Mouse (Mus musculus) embryonic facial prominence, embryonic 13.5 days (tissue): Measurements from ENCODE around the gene Lhfpl4. TPM values are rescaled to one million over a fixed set of nuclear protein-coding genes. Genes with fewer than 3 reads are reported as not detected.

ENCODE experiments used
- ATAC-seq: fragments of 200-750 bp; cut with Nextera tagmentation; 2 replicates; pipeline ENCODE4 v1.8.0; 2017; ENCODE audit warnings: low read depth; ENCODE audit not compliant: insufficient number of reproducible peaks, insufficient read depth, low FRiP score, low TSS enrichment
- H3K27ac ChIP-seq: fragments of 300-500 bp; sonication (generic); 2 replicates; pipeline ENCODE4 v1.5.1; 2015; ENCODE audit warnings: moderate library complexity, mild to moderate bottlenecking, inconsistent platforms
- H3K27me3 ChIP-seq: fragments of 300-500 bp; sonication (generic); 2 replicates; pipeline ENCODE4 v1.6.1; 2015; ENCODE audit warnings: mild to moderate bottlenecking, inconsistent platforms
- H3K36me3 ChIP-seq: fragments of 300-500 bp; sonication (generic); 2 replicates; pipeline ENCODE4 v1.6.1; 2015; ENCODE audit warnings: mild to moderate bottlenecking, inconsistent platforms
- H3K4me1 ChIP-seq: fragments of 300-500 bp; sonication (generic); 2 replicates; pipeline ENCODE4 v1.6.1; 2015; ENCODE audit warnings: inconsistent platforms
- H3K4me2 ChIP-seq: fragments of 300-500 bp; sonication (generic); 2 replicates; pipeline ENCODE4 v1.6.1; 2015; ENCODE audit warnings: moderate library complexity, mild to moderate bottlenecking, inconsistent platforms
- H3K4me3 ChIP-seq: fragments of 300-500 bp; sonication (generic); 2 replicates; pipeline ENCODE4 v1.5.1; 2015; ENCODE audit warnings: mild to moderate bottlenecking, inconsistent platforms
- H3K9ac ChIP-seq: fragments of 300-500 bp; sonication (generic); 2 replicates; pipeline ENCODE4 v1.6.1; 2015; ENCODE audit warnings: mild to moderate bottlenecking, inconsistent platforms
- H3K9me3 ChIP-seq: fragments of 300-500 bp; sonication (generic); 2 replicates; pipeline ENCODE4 v1.6.1; 2016; ENCODE audit warnings: inconsistent platforms
- WGBS: fragments of 180-500 bp; shearing (Covaris S2); methylation state at CpG from one replicate; pipeline ENCODE4 v1.1.7; 2015; ENCODE audit warnings: mixed read lengths; 5-methylcytosine and 5-hydroxymethylcytosine counted together
- polyA plus RNA-seq: library from polyadenylated mRNA; unstranded; fragments of >200 nt; fragmentation: Nextera tagmentation; extraction: Ambion mirVana; gene quantifications from 2 replicates; pipeline ENCODE4 v1.2.1, GENCODE M21; 2015

The Lhfpl4 gene
- 1.8 and 2.5 TPM in 2 replicates for polyA plus RNA-seq

DNA sequence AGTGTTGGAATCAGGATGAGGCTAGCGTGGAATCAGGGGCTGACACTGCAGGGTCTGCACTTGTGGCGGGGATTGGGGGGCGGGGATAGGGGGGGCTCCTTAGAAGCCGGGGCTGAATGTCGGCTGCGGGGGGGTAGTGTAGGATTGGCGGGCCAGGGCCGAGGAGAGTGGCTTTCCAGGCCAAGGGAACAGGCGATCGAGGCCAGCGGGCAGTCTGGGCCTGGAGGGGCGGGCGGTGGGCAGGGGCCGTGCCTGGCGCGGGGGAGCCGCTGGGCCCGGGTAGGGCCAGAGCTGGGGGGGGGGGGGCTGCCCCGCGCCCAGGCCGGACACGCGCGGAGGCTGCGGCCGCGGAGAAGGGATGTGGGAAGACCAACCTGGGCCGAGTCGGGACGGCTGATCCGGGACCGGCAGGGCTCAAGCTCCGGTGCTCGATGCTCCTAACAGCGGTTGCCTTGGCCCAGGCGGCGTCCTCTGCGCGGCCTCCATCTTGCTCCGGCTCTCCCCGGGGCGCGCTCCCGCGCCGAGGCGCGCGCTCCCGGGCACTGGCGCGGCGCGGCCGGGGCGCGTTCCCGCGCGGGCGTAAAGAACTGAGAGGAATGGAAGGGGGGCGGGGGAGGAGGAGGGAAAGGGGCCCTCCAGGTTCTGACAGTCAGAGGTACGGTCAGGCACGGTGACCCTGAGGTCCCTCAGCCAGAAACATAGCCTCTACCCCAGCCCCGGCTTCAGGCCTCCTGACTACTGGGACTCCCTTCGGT is at the start of gene Lhfpl4:
Gene Lhfpl4, minus strand, starts transcription at position 544 of the 755 bp plus-strand sequence.
- peaks cover 15% of the 10 kb centered on the region for H3K4me1 ChIP-seq
- H3K36me3 ChIP-seq: no peaks in the 10 kb centered on the region
- H3K4me2 ChIP-seq: peak within 1 kb of the TSS; percentile 82
- ATAC-seq: 0 out of 2 replicates have a peak, but pooled peaks have one; percentile 59
- WGBS: 1% methylated on average over 45 of the region's 66 CpGs
- no peak within 1 kb of the TSS for H3K27ac ChIP-seq
- H3K9ac ChIP-seq: peak within 1 kb of the TSS; percentile 59; the same call in 1 of the 2 replicates
- peaks cover 59% of the 10 kb centered on the region for H3K27me3 ChIP-seq
- peak within 1 kb of the TSS; percentile 54 for H3K4me3 ChIP-seq
- no peaks in the 10 kb centered on the region for H3K9me3 ChIP-seq

DNA sequence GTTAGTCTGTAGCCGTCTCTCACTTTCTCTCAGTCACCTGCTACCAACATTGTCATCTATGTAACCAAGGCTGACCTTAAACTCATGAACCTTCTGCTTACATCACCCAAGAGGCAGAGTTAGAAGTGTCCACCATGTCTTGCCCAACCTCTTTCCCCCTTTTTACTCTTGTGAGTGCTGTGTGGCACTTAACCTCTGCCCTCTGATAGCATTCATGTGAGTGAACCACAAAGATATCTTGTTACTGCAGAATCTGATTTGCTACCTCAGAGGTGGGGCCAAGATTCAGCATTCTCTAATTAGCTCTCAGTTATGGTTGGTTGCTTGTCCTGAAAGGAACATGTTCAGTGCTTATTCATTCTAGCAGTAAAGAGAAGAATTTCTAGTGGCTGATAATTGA is 47.6 kb upstream of the Lhfpl4 start:
- no peak overlapping the region for H3K4me3 ChIP-seq
- no peak overlapping the region for H3K9ac ChIP-seq
- 97% methylated on average over 1 of the region's 1 CpGs for WGBS
- H3K4me1 ChIP-seq: peaks cover 13% of the 10 kb centered on the region
- no peak overlapping the region for H3K27ac ChIP-seq
- no peaks in the 10 kb centered on the region for H3K9me3 ChIP-seq
- no peak overlapping the region for H3K4me2 ChIP-seq
- no peak for ATAC-seq
- H3K27me3 ChIP-seq: no peaks in the 10 kb centered on the region
- H3K36me3 ChIP-seq: peaks cover 47% of the 10 kb centered on the region

DNA sequence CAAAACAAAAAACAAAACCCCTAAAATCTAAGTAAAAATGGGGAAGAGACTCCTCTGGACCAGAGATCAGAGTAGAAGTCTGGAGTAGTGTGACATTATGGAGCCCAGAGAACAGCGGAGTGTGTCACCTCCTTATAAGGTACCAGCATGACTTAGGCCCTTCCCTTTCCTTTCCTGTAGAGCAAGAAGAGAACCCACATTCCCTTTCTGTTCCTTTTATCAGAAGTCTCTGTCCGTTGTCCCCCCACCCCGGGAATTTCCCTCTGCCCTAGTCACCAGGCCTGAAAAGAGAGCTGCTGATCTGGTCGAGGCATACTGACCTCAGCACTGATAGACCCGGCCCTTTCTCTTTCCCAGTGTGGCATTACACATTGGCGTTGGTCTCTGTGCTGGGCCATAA is 43.3 kb upstream of the Lhfpl4 start:
- Histone ChIP-seq H3K4me3 (peak overlapping the region; percentile 78), H3K36me3 (peaks cover 23% of the 10 kb centered on the region), H3K27me3 (no peaks in the 10 kb centered on the region), H3K9ac (peak overlapping the region; percentile 86), H3K4me2 (peak overlapping the region; percentile 90), H3K27ac (no peak overlapping the region), H3K9me3 (no peaks in the 10 kb centered on the region), H3K4me1 (peaks cover 16% of the 10 kb centered on the region)
- WGBS: 38% methylated on average over 6 of the region's 6 CpGs
- ATAC-seq: no peak

DNA sequence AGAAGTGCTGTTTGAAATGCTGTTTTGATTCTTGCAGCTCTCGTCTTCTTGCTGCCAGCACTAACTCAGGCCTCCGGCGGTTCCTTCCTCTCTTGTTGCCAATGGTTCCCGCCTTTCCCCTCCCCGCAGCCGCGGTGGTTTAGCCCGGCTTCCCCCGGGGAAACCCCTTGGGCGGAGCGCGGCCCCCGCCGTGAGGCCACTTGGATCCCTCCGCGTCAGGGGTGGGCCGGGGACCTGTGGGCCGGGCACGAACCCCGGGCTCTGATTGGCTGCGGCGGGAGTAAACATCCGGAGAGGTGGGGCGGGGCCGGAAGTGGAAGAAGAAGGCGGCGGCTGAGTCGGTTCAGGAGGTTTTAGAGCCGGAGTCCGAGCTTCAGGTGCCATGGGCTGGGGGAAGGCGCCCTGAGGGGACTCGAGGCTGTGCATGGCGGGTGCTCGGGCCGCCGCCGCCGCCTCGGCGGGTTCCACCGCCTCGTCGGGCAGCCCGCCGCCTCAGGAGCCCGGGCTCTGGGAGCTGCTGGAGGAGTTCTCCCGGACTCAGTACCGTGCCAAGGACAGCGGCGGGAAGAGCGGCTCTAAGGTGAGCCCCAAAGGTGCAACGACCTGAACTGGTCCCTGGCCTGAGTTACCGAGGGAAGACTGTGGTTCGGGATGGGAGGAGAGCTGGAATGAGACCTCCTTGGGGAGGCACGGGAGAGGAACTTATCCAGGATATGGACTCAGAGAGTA is 42.5 kb upstream of the Lhfpl4 start, which contains the start of gene Mtmr14:
Gene Mtmr14, plus strand, starts transcription at position 302 of the 729 bp plus-strand sequence.
- peaks cover 16% of the 10 kb centered on the region for H3K36me3 ChIP-seq
- peak within 1 kb of the TSS; percentile 86 for H3K9ac ChIP-seq
- no peaks in the 10 kb centered on the region for H3K9me3 ChIP-seq
- H3K4me1 ChIP-seq: peaks cover 16% of the 10 kb centered on the region
- peak within 1 kb of the TSS; percentile 90 for H3K4me2 ChIP-seq
- no peaks in the 10 kb centered on the region for H3K27me3 ChIP-seq
- H3K27ac ChIP-seq: peak within 1 kb of the TSS; percentile 13
- WGBS: under 1% methylated on average over 55 of the region's 55 CpGs
- H3K4me3 ChIP-seq: peak within 1 kb of the TSS; percentile 78
- peak; percentile 97 for ATAC-seq

DNA sequence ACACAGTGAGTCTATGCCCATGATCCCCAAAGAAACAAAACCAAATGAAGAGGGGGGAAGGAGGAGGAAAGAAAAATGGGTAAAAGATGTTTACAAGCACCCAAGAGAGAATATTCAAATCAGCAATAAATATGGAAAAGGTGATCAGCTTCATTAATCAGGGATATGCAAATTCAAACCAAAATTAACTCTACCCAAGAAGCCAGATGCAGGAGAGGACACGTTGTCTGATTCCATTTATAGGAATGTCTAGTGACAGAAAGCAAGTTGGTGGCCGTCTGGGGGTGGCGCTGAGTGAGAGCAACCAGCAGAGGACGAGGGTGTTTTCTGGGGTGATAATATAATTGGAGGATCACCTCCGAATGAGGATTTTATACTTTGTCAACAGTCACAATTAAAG is 40.0 kb upstream of the Lhfpl4 start:
- H3K4me1 ChIP-seq: peaks cover 16% of the 10 kb centered on the region
- no peak overlapping the region for H3K4me3 ChIP-seq
- H3K4me2 ChIP-seq: no peak overlapping the region
- 63% methylated on average over 5 of the region's 5 CpGs for WGBS
- no peak for ATAC-seq
- no peak overlapping the region for H3K27ac ChIP-seq
- H3K27me3 ChIP-seq: no peaks in the 10 kb centered on the region
- H3K36me3 ChIP-seq: peaks cover 2% of the 10 kb centered on the region; the same call in 1 of the 2 replicates
- no peaks in the 10 kb centered on the region for H3K9me3 ChIP-seq
- H3K9ac ChIP-seq: no peak overlapping the region

DNA sequence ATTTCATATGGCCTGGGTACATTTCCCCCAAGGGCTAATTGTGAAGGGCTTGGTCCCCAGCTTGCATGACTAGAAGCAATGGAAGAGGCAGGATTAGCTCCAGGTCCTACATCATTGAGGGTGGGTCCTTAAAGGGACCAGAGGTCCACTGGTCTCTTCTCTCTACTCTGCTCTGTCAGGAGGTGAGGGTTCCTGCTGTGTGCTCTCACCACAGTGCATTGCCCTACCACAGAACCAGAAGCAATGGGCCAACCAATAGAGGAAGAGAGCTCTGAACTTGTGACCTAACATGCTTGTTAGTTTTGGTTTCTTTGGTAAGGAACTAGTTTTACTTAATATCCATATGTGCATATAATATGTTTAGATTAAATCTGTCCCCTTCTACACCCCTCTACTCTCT is 31.5 kb upstream of the Lhfpl4 start:
- Histone ChIP-seq H3K9ac (no peak overlapping the region), H3K4me3 (no peak overlapping the region), H3K9me3 (no peaks in the 10 kb centered on the region), H3K4me1 (no peaks in the 10 kb centered on the region), H3K4me2 (no peak overlapping the region), H3K27ac (no peak overlapping the region), H3K27me3 (no peaks in the 10 kb centered on the region), H3K36me3 (no peaks in the 10 kb centered on the region)
- ATAC-seq: no peak

DNA sequence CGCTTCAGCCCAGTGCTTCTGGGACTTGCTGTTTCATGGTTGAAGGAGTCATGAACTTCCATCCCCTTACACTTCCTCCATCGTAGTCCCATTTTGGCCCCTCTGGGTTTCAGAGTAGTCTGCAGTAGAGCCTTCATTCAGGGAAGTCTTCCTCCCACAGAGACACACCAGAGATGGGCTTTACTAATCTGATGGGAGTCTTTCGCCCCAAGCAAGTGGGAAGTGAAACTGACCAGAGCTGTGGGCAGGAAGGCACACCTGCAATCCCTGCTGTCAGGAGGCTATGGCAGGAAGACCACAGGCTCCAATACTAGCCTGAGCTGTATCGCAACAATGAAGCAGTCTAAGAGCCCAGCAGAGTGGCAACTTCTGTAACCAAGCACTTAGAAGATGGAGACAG is 30.6 kb upstream of the Lhfpl4 start:
- ATAC-seq: no peak
- H3K4me3 ChIP-seq: no peak overlapping the region
- H3K36me3 ChIP-seq: no peaks in the 10 kb centered on the region
- H3K4me2 ChIP-seq: no peak overlapping the region
- H3K9me3 ChIP-seq: no peaks in the 10 kb centered on the region
- H3K9ac ChIP-seq: no peak overlapping the region
- H3K27me3 ChIP-seq: no peaks in the 10 kb centered on the region
- no peak overlapping the region for H3K27ac ChIP-seq
- H3K4me1 ChIP-seq: no peaks in the 10 kb centered on the region
- 76% methylated on average over 4 of the region's 4 CpGs for WGBS

DNA sequence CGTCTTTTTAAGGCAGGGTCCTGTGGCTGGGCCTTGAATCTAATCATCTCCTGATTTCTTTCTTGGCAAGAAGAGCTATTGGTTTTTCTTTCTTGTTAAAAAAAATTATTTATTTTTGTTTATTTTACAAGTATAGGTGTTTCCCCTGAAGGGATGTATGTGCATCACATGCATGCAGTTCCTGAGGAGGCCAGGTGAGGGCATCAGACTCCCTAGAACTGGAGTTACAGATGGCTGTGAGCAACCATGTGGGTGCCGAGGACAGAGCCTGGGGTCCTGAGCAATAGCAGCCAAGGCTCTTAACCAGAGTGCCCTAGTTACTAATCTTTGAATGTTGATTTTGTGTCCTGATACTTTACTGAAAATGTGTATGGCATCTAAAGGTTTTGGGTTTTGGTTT is 21.1 kb upstream of the Lhfpl4 start:
- no peaks in the 10 kb centered on the region for H3K36me3 ChIP-seq
- no peaks in the 10 kb centered on the region for H3K9me3 ChIP-seq
- no peak for ATAC-seq
- H3K27me3 ChIP-seq: no peaks in the 10 kb centered on the region
- H3K4me1 ChIP-seq: no peaks in the 10 kb centered on the region
- H3K4me3 ChIP-seq: no peak overlapping the region
- H3K4me2 ChIP-seq: no peak overlapping the region
- 78% methylated on average over 2 of the region's 2 CpGs for whole genome bisulfite sequencing
- no peak overlapping the region for H3K9ac ChIP-seq
- no peak overlapping the region for H3K27ac ChIP-seq

DNA sequence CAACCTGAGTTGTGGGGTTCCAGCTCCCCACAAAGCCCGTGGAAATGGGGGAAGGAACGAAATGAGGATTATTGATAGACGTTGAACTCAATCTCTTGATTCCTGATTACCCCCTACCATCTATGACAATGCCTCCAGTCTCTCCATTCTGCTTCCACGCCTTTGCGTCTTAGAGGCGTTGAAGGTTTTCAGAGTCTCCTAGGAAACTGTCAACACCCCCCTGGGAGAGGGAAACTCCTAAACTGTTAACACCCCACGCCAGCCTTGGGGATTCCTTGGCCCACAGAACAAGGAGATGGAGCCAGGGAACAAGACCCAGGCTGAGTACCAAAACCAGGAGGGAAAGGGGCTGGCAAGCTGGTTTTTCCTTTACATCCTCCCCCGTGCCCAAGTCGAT is 410 bp upstream of the Lhfpl4 start:
- Histone ChIP-seq H3K4me2 (peak overlapping the region; percentile 82), H3K9me3 (no peaks in the 10 kb centered on the region), H3K27ac (no peak overlapping the region), H3K9ac (peak overlapping the region; percentile 59; the same call in 1 of the 2 replicates), H3K4me3 (peak overlapping the region; percentile 54), H3K36me3 (no peaks in the 10 kb centered on the region), H3K4me1 (peaks cover 15% of the 10 kb centered on the region), H3K27me3 (peaks cover 59% of the 10 kb centered on the region)
- WGBS: 17% methylated on average over 9 of the region's 9 CpGs
- ATAC-seq: no peak

DNA sequence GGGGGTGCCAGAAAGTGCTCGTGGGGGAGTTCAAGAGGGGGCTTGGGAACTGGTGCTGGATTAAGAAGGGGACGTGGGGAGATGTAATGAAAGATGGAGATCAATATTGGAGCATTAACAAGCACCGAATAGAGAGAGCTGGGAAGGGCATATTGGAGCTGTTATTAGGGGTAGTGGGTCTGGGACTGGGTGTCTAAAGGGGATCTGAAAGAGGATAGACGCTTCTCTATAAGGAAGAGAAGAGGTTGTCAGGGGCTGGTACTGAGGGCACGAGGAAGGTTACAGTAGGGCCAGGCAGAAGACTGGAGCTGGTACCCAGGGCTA is 705 bp downstream of the Lhfpl4 start:
- WGBS: 7% methylated on average over 5 of the region's 5 CpGs
- H3K9me3 ChIP-seq: no peaks in the 10 kb centered on the region
- peak overlapping the region; percentile 82 for H3K4me2 ChIP-seq
- peaks cover 59% of the 10 kb centered on the region for H3K27me3 ChIP-seq
- ATAC-seq: no peak
- H3K9ac ChIP-seq: 0 out of 2 replicates have a peak overlapping the region, but pooled peaks have one; percentile 59
- peaks cover 15% of the 10 kb centered on the region for H3K4me1 ChIP-seq
- H3K36me3 ChIP-seq: no peaks in the 10 kb centered on the region
- H3K27ac ChIP-seq: no peak overlapping the region
- H3K4me3 ChIP-seq: peak overlapping the region; percentile 54

DNA sequence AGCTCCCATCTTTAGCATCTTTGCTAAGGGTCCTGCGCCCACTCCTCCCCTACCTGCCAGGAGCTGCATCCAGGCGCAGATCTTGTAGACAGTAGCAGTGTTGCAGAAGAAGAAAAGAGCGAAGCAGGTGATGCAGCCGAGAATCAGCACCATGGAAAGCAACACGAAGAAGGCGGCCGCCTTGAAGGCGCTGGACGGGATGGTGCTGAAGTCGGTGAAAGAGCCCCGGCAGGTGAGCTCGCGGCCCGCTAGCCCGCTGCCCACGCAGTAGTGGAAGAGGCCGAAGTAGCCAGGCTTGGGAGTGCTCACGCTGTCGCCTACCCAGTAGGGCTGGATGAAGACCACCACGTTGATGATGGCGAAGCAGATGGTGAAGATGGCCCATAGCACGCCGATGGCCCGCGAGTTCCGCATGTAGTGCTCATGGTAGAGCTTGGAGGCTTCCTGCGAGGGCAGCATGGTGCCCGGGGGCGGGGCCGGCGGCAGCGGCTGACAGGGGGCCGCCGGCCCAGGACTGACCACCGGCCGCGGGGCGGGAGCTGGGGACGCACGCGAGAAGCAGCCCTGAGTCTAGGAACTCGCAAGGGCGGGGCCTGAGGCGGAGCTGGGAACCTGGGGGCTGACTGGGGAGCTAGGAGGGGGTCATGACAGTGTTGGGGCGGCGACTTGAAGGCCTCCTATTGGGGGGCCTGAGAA is 1.3 kb downstream of the Lhfpl4 start:
- Histone ChIP-seq H3K9ac (no peak overlapping the region), H3K4me3 (peak overlapping the region; percentile 27), H3K4me1 (peaks cover 15% of the 10 kb centered on the region), H3K36me3 (no peaks in the 10 kb centered on the region), H3K27ac (no peak overlapping the region), H3K4me2 (peak overlapping the region; percentile 82), H3K27me3 (peaks cover 59% of the 10 kb centered on the region), H3K9me3 (no peaks in the 10 kb centered on the region)
- 4% methylated on average over 46 of the region's 46 CpGs for WGBS
- no peak for ATAC-seq
